Mouse (Mus musculus) layer of hippocampus, postnatal 10 days (tissue): ENCODE measurements around the gene Jade2. TPM values are rescaled to one million over a fixed set of nuclear protein-coding genes. Genes with fewer than 3 reads are reported as not detected.
A peak's percentile ranks its signal among the peaks of the same experiment; 100 is the strongest.

Experiments
- DNase-seq, 2 experiments: peaks; one replicate each; pipeline ENCODE4 v3.0.0; 2021; ENCODE audit warnings: low spot score in 2 of 2
- total RNA-seq, 2 experiments: library from RNA; stranded (reverse); gene quantifications; 2 replicates each; pipeline ENCODE4 v1.2.3; 2021

The Jade2 gene
- total RNA-seq, 2 experiments from 2014 or later: 8.3 to 8.7 TPM

DNA sequence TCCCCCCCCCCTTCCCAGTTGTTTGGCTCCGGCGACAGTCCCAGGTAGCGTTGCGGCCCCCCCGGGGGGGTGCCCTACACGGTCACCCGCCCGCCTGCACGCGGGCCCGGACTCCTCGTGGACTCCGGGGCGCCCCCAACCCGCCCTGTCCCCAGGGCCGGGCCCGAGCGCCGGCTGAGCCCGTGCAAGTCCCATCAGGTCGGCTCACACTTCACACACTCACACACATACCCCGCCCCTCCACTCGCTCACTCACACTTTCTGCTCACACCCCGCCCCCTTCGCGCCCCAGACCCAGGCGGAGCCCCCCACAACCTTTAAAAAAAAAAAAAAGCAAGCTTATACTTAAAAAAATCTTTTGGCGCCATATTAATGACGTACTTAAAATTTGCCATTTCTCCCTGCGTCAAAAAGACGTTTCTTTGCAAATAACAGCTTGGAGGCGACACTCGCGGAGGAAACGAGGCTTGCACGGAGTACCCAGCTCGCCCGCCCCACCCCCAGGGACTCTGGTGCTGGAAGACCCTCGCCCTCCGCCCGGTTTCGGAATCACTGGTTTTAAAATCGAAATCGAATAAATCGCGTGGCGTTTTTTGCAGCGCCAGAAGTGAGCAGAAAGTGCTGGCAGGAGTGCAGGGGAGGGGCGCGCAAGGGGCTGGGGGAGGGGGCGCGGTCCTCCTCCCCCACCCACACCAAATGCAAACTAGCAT lies 520 bp upstream of the Jade2 start:
- peak; percentile 65 to 71 for DNase-seq

DNA sequence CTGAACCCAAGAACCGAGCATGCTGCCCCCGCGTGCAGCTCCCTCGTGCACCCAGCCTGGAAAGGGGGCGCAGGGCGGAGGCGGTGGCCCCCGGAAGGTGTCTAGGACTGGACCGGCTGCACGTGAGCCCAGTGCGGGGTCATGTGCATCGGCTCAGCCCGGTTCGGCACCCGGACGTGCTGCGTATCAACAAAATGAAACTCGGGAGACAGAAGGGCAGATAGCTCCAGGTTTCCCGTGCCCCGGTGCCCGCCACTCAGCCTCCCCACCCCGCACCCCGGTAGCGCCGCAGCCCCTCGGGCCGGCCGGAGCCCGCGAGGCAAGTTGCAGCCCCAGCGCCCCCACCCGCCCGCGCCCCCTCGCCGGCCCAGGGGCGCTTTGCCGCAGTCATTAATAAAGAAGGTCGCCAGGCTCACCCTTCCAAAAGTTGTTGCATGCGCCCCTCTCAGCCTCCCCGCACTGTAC lies 805 bp downstream of the Jade2 start:
- DNase-seq: peak; percentile 47 to 57

DNA sequence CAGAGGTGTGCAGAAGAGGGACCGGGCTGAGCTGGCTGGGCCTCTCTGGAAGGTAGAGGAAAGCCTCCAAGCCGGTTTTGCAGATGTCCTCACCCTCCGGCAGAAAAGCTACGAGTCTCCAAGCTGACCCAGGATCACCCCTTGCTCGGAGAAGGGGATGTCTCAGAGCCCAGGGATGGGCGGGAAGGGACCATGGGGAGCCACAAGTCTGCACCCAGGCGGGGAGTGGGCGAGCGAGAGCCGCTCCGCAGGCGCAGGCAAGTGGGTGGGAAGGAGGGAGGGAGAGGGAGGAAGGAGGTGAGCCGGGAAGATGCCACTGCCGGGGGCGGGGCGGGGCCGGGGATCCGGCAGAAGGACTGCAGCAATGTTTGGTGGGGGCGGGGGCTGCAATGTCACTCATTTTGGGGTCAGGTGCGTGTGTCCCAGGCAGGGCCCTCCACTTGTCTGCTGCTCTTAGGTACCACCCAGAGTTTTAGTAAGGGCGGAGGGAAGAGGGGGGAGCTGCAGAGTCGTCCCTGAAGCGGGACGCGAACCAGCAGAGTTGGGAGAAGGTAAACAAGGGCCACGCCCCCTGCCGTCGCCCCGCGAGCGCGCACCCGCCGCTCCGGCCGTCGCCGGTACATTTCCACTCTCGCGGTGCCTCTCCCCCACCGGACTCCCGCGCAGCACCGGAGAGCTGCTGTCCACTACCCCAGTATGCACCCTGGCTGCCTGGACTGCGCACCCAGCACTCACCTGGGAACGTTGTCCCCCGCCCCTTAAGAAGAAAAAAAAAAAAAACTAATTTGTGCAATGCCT lies 1.4 kb downstream of the Jade2 start:
- peak; percentile 65 to 67 for DNase-seq

DNA sequence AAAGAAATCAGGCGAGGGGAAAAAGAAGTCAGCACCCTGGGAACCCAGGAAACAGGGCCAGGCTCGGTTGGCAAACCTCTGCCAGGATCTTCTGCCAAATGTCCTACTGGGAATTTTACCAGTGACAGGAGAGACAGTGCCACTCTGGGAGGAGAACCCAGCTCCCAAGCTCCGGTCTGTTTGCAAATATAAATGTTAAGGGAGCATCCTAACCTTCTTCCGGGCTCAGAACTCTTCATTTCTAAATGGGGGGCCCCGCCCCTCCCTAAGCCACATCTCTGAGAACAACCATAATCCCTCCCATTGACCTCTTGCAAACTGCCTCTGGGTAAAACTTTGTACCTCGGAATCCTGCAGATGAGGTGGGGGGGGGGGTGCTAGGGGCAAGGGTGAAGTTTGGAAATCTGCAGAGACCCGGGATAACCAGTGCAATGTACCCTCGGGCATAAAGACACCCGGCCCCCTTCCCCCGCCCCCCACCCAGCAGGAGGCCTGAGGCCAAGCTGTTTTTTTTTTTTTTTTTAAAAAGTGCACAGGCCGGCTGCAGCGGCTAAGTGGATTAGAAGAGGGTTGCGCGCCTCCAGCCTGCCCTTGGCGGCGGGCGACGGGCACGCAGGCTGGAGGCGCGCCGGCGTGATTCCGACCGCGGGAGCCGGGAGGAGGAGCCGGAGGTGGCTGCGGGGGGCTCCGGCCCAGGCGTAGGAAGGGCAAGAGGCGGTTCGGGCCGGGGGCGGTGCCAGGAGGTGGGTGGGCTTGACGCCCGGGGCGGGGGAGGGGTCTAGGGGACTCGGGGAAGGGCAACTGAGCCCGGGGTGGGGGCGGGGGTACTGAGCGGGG lies 2.3 kb downstream of the Jade2 start:
- DNase-seq: peak; percentile 47 to 81

DNA sequence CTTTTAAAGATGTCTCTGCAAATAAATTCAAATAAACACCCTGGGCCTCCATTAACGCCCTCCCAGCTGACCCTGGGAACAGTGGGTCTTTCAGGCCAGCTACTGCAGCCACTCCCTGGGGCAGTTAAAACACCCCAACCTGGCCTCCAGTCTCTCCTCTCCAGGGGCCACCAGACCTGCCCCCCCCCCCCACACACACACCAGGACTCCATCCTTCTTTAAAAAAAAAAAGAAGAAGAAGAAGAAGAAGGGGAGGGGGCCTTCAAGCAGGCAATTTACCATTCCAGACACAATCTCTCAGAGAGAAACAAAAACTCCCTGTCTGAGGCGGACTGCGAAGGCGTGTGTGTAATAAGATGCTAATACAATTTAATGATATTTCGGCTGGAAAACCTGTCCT lies 4.9 kb downstream of the Jade2 start:
- DNase-seq: no peak

DNA sequence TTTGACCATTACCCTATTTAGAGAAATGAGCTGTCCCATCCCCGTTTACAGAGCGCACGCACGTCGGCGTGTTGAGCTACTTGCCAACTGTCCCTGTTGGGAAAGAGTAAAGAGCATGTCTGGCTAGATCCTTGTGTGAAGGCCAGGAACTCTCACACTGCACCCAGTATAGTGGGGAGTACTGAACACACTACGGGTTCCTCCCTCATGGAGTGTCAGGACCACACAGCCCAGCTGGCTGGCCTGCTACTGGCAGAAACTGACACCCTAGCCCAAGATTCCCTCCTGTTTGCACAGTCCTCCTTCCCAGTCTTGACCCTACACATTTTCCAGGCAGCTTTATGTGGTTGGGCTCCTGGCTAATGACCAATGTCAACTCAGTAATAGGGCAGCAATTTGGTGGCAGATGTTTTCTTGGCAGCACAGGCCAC lies 5.3 kb downstream of the Jade2 start:
- DNase-seq: no peak

DNA sequence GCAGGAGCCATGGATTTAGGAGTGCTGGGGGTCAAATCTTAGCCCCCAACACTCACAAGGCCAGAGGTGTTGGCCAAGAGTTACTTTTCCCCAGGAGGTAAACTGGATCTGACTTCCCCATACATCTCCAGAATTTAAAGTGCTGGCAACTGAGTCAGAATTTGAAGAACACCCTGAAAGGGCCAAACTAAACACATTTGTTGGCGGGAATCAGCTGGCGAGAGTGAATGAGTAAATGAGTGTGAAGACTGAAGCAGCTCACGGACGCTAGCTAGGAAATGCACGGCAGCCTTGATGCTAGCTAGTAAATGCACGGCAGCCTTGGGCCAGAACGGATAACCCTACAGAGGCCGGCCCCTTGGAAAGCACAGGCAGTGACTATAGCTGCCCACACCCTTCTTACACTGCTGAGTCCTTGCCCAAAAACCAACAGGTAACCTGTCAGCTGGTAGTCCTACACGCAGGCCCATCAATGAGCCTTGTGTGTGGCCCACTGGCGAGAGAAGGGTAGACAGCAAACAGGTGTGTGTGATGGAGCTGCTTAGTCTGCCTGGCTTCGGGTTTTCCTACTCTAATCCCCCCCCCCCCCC lies 6.6 kb downstream of the Jade2 start:
- DNase-seq: no peak

DNA sequence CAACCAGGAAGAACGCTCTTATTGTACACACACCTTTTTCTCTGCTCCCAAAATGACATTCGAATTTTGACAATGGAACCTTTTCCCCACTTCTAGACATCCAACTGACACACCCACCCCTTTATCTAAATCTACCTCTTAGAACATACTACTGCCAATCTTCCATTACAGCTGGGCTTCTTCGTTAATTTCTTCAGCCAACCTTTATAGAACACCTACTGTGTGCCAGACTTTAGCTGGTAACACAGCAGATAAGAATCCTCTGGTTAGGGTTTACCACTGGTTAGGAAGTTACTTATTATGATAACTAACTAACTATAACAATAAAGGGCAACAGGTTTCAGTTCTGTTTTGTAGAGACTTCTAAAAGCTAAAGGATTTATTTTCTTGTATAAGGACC lies 9.1 kb downstream of the Jade2 start:
- DNase-seq: no peak

DNA sequence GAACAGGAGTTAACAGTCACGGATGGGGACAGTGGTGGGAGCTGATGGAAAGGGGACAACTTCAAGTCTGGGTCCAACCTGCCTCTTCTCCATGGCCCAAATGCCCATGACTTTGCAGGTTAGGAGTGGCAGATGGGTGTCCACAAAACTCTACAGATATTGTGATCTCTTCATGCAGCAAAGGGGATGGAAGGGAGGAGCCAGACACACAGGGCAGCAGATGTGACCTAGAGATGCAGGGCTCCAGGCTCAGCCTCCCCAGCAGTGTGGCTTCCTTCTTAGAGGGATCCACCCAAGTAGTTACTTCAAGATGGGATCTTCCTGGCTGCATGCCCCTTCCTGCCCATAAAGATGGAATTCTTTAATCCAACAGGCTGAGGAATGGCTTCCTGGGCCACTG lies 9.6 kb downstream of the Jade2 start:
- DNase-seq: no peak

DNA sequence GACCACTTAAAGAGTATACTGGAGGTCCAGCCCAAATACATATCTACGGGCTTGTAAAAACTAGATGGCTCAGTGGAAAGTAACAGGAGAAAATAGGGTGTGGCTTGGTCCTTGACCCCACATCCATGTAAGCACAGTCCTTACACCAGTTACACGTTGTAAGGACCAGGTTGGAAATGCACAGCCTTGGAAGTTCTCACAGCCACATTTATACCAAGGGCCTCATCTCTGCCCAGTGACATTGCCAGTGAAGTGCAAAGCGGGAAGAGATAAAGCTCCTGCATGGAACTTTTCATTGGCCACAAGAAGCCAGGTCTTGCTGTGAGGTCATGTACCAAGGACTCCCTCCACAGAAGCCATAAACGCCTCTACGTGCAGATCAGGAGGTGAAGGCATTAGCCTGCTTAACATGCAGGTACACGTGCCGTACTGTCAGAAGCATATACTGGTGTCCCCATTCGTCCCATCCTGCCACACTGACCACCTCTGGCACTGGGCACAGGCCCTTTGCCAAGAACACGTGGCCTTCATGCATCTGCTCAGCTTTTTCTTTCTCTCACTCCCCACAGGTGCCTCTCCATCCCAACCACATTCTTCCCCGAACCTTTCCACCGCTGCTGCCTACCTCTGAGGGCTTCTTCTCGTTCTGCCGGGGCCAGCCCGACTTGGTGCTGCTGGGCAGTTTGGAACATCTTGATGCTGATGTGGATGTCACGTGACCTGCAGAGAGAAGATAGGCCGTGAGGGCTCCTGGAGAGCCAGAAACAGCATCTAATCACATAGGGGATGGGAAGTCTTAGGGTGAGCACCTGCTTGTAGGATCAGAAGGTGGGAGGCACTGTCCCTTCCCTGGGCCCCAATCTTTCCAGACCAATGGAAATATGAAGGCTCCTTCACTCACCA lies 11.2 kb downstream of the Jade2 start:
- no peak for DNase-seq

DNA sequence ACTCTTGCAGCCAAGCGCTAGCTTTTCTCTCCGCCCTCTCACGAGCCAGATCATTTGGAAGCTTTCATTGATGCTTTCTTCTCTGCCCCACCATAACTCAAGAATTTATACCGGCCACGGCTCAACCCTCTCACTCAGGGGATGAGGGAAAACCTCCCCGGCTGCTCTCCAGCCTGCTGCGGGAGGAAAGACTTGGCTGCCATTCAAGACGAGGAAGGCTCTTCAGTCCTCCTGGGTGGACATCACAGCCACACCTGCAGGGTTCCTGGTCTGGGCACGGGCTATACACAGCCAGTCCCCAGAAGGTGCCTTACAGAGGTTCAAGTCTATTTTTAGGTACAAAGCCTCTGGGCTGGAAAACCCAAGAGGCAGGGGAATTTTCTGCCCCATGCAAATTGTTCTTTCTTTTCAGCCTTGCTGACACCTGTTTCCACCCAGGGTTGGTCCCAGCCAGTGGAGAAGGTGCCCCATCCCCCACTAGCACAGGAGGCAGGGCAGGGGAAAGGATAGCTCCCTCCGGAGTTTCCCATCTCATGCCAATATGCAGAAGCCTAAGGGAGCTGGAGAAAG lies 12.8 kb downstream of the Jade2 start:
- DNase-seq: no peak

DNA sequence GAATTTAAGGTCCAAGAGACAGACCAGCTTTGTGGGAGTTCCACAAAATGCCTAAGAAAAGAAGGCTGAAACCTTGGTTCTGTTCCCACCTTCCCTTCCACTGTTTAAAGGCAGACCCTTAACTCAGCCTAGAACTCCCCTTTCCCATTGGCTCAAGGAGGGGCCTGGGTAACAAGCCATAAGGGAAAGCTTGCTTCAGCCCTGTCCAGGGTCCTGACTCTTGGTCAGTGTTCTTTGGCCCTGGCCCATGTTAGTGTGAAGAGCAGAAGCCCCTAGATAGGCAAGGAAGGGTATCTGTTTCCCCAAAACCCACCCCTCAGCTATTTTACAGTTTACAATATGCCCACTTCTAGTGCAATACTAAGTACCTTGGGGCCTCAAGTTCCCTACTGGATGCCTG lies 13.6 kb downstream of the Jade2 start:
- DNase-seq: no peak

DNA sequence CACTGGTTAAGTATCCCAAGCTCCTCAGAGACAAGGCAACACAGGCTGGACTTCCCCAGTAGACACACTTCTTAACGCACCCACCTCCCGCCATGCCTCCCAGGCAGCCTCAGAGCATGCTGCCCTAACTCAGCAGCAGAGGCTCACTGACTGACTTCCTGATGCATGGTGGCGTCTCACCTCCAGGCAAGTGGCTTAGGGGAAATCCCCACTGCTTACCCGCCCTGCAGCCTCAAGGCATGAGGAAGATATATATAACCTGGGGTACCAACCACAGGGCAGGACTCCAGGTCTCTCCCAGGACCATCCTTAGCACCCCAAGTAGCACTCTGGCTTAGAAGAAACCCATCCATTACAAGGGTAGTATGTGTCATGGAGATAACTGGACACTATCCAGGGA lies 14.3 kb downstream of the Jade2 start:
- no peak for DNase-seq

DNA sequence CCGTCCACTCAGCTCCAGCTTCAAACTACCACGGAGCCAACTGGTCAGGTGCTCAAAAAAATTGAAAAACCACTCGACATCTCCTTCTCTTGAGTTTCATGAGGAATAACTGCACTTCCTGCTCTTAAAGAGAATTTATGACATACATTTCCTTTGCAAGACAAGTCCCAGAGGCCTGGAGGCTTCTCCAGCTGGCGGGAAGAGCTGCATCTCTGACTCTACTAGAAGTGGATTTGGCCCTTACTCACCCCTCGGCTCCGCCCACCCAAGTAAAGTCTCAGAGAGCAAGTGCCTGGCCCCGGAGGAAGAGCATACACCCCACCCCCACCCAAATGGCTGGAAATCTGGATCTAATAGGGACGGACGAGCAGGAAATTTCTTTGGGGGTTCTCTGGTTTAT lies 16.3 kb downstream of the Jade2 start:
- no peak for DNase-seq

DNA sequence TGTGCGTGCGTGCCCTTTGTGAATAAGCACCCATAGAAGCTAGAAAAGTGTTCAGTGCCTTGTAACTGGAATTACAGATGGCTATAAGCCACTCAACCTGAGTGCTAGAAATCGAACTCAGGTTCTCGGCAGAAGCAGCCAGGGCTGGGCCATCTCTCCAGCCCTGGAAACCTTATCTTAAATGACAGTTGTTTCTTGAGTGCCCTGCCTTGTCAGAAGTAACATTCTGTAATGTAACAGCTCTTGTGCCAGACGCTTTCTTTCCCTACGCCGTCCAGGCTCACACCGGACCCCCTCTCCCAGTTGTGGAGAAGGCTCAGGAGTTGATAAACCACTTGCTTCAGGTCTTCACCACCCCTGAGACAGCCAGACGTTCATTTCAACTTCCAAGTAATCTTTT lies 16.8 kb downstream of the Jade2 start:
- no peak for DNase-seq

DNA sequence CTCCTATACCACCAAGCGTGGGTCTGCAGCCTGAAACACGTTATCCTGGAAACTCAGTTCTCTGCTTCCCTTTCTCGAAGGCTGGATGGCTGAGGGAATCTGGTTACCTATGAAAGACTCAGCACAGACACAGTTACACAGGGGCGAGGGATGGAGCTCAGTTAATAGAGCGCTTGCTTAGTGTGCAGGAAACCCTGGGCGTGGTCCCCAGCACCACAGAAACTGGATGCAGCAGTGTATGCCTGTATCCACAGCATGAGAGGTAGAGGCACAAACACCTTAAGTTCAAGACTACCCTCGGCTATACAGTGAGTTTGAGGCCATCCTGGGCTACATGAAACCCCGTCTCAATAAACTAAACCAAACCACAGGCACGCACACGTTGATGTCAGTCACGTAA lies 17.5 kb downstream of the Jade2 start:
- no peak for DNase-seq

DNA sequence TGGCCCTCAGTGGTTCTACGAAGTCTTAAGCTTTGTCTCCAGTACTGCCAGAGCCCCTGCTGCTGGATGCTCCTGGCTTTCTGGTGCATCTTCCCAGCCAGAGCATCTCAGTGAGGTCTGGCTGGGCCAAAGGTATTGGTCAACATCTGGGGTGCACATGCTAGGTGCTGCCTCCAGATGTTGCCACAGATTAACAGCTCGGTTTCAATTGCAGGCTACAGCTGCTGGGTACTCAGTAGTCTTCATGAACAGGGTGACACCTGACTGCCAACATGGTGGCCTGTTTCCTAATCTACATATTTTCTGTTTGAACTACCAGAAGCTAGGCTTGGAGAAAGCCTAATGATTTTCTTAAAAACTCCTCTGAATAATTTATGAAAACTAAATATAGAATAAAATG lies 18.3 kb downstream of the Jade2 start:
- no peak for DNase-seq

DNA sequence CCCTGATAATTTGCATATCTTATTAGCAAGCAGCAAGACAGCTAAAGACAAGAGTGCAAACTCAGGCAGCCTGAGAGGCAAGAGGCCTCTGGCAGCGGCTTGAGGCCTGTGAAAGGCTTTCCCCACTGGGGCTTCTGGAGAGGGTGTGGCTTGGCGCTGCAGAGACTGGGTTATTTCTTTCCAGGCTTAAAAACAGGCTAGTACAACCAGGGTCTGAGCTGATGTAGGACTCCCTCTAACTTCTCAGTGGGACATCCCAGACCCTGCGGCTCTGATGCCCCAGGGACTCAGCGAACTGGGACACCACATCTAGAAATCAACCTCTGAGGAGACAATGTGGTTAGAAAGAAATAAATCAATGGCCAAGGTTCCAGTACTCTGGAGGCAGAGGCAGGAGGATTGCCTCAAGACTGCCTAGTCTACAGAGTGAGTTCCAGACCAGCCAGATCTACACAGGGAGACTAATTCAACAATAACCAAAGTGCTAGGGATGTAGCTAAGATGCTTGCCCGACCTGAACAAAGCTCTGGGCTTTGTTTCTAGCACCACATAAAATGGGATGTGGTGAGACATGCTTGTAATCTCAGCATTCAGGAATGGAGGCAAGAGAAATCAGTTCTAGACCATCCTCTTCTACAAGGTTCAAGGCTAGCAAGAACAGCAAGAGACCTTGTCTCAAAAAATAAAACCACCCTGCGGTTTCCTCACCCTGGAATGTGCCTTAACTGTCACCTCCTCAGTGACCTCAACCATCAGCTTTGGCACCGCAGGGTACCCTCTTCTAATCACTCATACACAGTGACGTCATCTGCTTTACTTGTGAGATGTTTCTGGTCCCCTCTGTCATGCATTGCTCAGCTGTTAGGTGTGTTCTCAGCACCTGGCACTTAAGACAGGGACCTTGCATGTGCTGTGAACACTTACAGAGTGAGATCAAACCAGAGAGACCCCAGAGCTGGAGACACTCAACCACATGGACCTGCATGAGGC lies 20.0 kb downstream of the Jade2 start:
- DNase-seq: no peak

DNA sequence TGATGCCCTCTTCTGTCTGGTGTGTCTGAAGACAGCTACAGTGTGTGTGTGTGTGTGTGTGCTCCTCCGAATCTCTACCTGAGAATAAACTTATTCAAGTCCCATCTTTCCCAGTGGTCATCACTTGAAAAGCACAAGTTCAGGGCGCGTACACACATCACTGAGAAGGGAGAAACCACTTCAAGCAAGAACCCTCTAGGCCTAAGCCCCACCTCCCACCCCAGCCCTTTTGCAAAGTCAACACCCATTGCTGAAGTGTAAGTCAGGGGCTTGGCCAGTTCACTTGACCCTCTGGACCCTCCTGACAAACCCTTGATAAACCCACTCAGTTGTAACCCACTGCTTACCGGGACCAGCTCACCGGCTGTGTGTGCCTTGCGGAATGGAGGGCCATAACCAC lies 20.9 kb downstream of the Jade2 start:
- no peak for DNase-seq
